Mouse (Mus musculus) inflammation-experienced regulatory T-cells, adult 6 months (primary cell): ENCODE data around the gene Tmem218. TPM values are rescaled to one million over a fixed set of nuclear protein-coding genes. Genes with fewer than 3 reads are reported as not detected.
A peak's percentile ranks its signal among the peaks of the same experiment; 100 is the strongest.

Source experiments
- ATAC-seq: one replicate; pipeline ENCODE4 v1.8.0; 2017
- polyA plus RNA-seq, 3 experiments: library from polyadenylated mRNA; unstranded; fragments of 100-300 nt; shearing (Covaris generic); gene quantifications; one replicate each; pipeline ENCODE4 v1.2.1; 2017

Tmem218 gene
- polyA plus RNA-seq = 1 to 10 TPM; 2.4 to 5.2 (median 4.1) TPM

DNA sequence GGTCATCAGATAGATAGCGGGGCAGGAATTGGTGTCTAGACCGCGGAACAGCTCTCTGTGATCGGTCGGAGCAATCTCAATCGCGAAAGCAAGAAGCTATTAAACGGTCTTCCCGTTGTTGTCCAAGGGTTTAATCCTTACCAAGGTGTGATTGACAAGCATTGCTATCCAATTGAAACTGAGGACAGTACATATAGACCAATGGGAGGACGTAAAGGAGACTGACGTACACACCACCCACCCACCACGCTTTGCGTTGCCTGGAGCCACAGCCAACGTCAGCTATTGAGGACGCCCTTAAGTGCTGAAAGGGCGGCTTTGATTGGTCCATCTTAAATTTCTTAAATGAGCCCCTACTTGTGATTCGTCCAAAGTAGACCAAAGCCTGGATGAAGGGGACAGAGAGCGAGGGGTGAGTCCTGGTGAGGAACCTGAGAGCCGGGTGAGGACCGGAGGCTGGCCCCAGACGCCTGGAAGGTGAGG is at the start of gene Tmem218:
Gene Tmem218, plus strand, starts transcription at position 295 of the 483 bp plus-strand sequence.
- peak; percentile 99 for ATAC-seq

DNA sequence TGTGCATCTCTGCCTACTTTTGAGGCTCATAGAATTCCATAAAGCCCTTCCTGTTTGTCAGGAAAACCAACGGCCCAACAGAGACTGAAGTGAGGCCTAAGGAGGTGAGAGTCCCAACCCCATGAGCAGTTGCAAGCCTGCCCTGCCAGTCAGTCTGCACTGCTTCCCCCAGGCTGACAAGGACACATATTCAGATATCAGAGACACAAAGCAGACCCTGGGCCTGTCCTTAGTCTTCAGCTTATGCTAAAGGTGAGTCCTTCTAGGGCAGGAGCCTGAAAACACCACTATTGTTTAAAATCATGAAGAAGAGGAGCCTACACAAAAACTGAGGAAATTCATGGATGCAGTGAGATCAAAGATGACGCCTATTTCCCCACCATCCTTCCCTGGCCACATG is 47.3 kb upstream of the Tmem218 start:
- no peak for ATAC-seq

DNA sequence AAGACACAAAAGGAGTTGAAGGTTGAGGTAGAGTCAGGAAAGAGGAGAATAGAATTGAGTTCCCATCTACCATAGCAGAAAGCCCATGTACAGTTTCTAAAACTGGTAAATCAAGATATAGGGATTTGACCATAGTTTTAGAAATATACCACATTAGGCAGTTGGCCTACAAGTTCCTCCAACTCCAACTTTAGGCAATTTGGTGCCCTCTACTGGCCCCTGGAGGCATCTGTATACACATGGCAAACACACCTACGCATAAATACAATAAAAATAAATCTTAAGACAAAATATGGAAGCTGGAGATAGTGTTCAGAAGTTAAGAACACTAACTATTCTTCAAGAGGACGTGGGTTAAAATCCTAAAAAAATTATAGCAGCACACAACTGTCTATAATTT is 41.1 kb upstream of the Tmem218 start:
- no peak for ATAC-seq

DNA sequence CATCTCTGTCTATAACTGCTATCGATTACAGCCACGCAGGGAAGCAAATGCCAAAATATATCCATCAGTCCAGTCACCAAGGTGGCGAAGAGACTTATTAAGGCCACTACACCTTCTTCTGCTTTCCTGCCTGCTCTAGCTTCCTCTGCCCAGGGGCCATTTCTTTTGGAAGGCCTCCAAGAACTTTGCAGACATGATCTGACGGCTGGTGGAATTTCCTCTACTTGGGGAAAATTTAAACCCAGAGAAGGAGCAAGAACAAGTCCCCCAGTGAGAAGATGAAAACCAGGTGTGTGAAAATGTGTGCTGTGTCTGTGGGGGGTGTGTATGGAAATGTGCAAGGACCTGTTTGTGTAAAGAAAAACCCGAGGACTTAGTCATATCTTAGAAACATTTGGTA is 34.6 kb upstream of the Tmem218 start:
- ATAC-seq = no peak

DNA sequence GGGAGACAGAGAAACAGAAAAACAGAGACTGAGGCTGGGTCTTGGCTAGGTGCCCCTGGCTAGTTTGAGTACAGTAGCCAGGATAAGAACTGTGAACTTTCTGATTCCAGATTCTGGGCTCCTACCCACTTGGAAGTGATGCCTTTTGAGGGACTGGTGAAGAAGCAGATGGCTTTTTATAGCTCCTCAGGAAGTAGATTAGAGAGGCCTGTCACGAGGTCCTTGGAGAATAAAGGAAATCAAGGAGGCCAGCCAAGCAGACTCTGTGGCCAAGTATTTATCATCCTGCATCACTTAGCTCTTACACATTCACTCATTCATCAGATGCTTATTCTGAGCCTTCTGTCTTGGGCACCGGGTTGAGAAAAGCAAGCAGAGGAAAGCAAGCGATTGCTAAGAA is 32.0 kb upstream of the Tmem218 start:
- ATAC-seq = no peak

DNA sequence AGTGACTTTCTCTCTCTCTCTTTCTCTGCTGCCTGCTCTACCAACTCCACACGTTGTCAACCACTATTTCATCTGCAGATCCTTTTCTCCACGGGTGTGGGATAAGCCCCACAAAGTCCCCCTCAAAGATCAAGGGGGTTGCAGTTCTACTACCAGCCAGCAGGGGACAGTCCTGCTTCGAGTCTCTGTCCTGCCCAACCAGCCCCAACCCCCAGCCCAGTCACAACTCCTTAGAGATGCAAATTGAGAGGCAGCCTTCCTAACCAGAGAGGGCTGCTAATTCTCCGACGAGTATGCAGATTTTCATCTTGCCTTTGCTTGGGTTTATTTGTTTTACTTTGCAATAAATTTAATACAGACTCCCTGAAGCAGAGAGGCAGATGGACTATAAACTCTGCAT is 30.9 kb upstream of the Tmem218 start:
- peak; percentile 73 for ATAC-seq

DNA sequence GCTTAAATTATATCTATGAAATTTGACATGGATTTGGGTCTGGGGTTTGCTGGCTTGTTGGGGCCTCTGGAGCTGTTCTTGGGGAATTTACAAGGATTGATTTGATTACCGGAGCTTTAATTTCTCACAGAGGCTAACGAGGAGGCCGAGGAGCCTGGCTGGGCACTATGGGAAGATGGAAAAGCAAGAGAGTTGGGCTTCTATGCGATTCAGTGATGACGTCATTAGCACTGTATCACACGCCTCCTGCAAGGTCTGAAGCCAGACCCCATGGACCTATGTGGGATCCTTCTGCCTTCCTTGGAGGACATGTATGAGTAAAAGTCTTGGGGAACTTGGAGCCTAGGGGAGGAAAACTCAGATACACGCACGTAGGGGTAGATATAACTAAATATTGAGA is 30.5 kb upstream of the Tmem218 start:
- no peak for ATAC-seq

DNA sequence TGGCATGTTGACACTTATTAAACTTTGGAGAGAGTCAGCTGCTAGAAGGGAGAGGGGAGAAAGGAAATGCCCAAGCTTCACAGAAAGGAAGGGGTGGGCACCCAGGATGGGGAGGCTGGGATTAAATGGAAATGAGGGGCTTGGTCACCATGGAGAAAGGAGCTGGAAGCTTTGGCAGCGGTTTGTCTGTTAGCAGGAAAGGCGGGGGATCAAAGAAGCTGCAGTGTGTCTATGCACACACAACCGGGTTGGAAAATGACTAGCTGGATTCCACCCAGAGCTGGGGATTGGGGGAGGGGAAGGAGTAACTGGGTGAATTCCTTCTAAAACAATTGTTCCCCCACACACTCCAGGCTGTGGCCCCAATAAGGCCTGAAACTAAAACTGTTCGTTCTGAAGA is 29.1 kb upstream of the Tmem218 start:
- ATAC-seq = no peak

DNA sequence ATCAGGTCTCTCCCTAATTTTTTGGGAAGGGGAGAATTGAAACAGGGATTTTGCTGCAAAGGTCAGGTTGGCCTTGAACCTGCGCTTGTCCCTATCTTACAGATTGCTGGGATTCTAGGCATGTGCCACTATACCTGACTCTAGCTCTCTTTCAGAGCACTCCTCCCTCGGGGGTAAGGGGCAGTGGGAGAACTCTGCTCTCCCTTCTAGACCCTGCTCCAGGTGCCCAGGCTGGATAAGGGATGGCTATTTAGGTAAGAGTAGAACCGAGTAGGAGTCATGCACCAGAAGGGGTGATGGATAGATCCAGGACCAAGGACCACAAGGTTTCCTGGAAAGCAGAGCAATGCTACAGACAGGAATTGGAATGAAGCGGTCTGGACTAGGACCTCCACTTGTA is 28.4 kb upstream of the Tmem218 start:
- no peak for ATAC-seq

DNA sequence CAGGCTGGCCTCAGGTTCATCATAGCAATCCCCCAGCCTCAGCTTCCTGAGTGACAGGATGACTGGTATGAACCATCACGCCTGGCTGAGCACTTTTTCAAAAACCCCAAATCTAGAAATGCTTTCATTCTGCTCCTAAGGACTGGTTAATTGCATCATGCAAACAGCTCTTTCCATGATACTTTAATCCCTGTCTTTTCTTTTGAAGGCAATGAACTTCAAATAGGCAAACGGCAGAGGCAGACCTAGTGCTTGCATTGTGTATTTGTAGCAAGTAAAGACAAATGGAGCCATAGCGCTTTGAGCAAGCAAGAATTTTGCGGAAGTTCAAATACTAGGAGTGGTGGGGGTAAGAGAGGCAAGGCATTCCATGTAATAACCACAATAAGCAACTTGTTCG is 26.4 kb upstream of the Tmem218 start:
- no peak for ATAC-seq

DNA sequence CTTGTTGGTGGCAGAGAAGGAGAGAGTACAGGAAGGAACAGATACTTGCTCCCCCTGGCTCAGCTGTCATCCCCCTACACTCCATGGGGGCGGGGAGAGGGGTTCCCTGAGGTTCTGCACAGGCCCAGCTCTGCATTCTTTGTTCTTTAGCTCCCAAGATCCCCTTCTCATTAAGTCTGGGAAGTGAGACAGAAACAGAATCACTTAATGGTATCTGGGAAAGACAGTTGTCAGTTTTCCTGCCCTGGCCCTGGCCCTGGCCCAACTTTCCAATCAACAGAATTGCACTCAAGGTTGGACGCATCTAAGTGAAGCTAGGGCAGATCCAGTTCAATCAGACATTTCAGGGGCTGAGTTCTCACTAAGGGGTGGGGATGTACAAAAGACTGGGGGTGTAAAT is 24.8 kb upstream of the Tmem218 start:
- no peak for ATAC-seq

DNA sequence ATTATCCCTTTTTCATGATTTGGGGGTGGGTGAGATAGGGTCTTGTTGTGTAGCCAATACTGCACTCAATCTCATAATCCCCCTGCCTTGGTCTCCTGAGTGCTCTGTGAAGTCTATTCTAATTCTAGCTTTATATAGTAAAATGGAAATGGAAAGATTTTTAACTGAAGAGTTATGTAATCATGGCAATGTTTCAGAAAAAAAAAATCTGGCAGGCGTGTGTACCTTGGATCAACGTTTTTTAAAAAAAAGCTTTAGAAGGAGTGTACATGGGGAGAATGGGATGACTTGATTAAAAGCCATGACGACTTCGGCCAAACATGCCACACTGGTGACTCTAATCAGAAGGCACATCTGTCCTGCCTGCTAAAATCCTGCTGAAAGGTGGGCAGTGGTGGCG is 20.6 kb upstream of the Tmem218 start:
- ATAC-seq = no peak

DNA sequence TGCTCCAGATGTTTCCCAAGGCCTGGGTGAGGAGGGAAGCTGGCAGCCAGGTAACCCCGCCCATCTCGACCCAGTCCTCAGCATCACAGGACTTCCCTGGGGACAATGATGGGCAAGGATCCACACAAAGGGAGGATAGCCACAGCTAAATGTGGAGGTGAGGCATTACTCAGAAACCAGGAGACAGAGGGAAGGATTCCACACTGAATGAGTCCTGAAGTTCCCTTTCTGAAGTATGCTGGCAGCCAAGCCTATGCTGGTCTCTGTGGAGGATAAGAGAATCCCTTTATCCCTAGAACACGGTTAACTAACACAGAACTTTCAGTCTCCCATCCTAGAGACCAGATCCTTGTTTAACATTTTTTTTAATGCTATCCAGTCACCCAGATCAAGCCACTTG is 20.0 kb upstream of the Tmem218 start:
- no peak for ATAC-seq

DNA sequence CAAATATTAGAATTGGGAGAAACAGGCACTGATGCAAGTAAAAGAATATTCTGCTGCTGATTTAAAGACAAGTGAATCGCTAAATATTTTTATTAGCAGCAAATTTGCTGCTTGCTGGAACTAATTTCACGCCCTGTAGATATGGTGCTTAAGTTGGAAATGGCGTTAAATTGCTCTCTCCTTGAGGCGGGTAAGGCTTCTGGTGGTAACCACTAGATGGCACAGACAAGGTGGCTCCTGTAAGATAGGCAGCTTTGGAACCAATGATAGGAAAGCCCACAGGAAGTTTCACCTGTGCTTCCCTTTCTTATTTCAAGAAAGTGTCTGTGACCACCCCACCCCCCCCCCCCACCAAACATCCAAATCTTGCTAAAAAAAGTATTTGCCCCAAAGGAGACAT is 11.0 kb upstream of the Tmem218 start:
- ATAC-seq = no peak

DNA sequence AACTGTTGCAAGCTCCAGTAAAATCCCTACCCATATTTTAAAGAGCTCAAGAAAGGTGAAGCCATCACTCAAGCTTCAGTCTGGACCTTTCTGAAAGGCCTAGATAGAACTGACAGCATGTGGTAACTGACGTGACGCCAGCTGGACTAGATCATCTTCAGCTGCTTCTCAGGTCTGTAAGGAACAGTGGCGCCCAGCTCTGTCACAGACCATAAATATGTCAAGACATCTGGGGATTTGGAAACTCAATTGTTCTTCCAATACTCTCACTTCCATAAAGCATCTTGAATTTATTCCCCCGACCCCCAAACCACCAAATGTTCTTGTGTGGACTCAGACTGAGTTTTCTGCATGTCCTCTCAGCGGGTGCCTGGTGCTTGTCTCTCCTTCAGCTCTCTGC is 7.6 kb upstream of the Tmem218 start:
- no peak for ATAC-seq

DNA sequence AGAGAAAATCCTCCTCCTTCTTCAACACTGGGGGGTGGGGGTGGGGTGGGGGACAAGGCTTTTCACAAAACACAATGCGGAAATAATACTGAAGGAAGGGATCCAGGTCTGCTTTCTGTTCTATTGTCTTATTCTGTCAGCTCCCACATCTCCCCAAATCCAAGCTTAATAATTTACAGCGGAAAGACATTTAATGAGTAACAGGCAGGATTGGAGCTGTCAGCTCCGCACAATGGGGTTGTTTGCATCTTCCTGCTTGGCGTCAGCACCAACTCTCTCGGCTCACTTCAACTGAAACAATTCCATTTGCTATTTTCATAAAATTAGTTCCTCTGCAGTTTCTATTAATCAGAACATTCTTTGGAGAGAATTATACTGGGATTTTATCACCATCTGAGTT is 4.1 kb upstream of the Tmem218 start:
- ATAC-seq = no peak

DNA sequence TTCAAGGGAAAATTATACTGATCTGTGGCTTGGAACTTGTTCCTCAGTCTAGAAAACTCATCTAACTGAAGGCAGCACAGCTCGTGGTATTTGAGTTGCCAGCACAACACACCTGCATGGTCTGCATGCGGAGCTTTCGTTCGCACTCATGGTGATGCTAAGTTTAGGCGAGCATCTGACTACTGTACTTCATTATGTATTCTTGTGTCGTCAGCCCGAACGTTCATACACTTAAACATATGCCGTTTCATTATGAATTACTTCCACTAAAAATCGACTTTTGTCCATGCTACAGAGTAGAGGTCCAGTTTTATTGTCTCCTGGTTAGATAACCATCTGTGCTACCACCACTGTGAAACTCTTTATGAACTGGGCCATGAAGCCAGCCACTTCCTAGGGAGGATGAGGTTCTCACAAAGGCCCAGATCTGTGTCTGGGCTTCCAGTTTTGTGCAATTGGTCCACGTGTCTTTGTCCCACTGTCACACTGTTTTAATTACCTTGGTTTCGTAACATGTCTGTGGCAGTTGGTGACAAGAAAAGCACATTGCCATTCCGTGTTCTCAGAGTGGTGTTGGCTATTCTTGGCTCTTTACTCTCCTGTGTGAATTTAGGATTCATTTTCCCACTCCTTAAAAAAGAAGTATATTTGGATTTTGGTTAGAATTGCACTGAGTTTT is 5.2 kb downstream of the Tmem218 start:
- ATAC-seq = no peak

DNA sequence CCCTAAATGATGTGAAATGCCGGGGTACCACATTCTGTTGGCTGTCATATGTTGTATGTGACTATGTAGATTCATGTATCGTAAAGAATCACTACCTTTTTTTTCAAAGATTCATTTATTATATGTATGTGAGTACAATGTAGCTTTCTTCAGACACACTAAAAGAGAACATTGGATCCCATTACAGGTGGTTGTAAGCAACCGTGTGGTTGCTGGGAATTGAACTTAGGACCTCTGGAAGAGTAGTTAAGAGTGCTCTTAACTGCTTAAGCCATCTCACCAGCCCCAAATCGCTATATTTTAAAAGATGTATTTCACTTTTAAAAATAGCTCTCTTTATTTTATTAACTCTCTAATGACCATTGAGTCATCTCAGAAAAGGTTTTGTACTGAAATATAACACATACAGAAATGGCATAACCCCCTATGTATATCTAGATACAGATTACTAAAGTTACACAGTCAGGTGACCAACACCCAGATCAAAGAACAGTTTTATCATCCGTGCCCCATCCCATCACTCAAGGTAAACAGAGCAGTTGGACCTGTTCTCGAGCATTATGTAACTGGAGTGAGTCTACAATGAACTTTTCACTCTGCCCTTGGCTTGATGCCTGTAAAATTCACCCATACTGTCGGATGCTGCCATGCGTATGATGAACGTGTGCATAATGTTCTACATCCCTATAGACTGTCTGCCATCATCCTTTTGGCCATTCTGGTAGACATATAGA is 6.5 kb downstream of the Tmem218 start:
- ATAC-seq = no peak

DNA sequence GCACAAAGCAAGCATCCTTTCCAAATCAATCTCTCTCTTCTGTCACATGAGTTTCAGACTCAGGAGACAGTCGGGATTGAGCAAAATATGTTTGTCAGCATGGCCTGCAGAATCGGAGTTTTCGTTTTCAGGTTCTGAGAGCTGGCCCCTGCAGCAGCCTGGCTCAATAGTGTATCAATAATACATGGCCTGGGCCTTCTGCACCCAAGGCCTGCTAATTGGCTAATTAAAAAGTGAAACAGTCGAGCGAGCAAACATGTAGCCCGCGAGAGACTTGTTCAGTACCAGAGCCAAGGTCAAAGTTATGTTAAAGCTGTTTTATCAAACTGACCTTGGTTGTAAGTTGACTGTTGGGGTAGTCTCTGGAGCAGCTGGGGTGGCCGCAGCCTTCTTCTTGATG is 12.7 kb downstream of the Tmem218 start:
- no peak for ATAC-seq

DNA sequence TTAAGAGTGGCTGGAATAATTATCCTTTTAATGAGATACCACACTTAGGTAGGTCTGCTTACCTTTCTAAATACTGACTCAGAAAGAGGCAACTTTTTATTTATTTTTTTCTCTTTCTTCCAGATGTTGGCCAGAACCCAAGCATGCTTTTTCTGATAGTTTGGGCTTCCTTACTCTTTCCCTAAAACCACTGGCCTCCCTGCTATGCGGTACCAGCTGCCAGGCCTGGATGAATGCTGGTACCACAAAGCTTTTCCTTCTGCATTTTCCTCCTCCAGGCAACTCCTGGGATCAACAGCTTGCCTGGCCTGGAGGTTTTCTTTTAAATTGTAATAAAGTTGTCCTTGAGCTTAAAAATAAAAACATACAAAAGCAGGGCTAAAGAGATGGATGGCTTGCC is 17.6 kb downstream of the Tmem218 start:
- no peak for ATAC-seq

DNA sequence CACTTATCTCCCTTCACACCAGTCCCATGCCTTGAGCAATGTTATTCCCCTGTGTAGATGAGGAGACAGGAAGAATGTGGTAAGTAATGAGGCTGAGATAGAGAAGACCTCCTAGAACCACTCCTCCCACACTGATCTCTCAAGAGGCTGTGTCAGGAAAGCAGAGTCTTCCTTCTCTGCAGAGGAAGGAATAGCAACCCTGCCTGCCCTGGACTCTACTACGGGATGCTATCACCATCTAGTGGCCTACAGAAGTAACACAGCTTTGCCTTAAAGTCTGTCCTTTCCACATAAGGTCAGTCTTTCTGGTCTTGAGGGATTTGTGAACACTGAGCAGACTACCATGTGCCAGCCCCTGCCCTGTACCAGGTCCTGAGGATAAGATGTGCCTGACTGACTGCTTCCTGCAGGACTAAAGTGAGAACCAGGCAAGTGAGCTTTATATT is 21.9 kb downstream of the Tmem218 start:
- ATAC-seq = peak; percentile 60

DNA sequence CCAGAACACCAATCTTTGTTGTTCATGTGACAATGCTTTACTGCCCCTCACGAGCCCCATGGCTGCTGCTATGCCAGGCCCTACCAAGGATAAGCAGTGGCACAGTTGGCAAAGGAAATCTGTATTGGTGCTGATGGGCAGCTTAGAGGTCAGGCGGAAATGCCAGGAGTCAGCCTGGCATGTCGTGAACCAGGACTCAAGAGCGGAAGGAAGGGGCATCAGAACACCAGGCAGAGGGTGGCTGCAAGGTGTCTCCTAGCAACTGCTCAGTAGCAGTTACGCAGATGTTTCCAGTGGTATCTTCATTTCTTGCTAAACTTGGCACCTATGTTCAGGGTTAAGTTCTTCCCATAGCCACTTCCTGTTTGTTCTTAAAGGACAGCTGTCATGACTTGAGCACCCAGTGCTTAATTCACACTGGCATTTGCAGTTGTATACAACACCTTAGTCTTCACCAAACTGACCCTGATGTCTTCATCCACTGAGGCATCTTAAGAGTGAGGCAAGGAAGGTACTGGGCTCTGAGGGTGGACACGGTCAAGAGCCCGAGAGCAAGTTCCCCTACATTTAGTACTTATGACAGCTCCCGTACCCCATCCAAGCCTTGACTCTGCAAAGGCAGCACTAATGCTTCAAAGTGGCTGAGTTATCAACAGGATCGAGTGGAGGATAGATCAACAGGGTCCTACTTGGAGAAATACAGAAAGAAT is 22.6 kb downstream of the Tmem218 start:
- ATAC-seq = peak; percentile 86
